12 mouse cellular contexts compared by ENCODE assay signal in the genomic region with DNA sequence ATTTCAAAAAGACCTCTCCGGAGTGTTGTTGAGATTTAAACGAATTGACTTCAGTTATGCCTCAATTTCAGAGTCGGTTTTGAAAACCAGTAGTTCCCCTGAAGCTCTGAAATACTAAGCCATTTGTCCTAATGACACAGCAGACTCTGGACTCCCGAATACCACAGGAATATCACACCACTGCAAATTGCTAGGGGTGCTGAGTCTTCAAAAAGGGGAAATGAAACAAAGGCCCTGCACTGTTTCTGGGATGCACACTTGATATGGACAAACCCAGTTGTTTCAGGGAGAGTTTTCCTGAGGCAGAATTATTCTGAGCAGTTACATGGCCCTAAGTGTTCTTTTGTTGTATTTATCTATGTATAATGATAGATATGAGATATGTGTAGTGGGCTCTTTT. TPM values are rescaled to one million over a fixed set of nuclear protein-coding genes. Genes with fewer than 3 reads are reported as not detected.
A peak's percentile ranks its signal among the peaks of the same experiment; 100 is the strongest.
DNase-seq lines count a peak whose midpoint lies in the region; ATAC-seq and TF ChIP-seq lines count a peak whose summit lies in the region.
"Had no signal": no experiment of that assay in that cellular context is flagged by ENCODE, and none has a peak within 500 bp of the region (broad histone marks: within the 10 kb centered on the region; RNA-seq: fewer than 3 reads in every experiment).

No protein-coding gene starts in this region.

- ATAC-seq in heart, embryonic 13.5 days (ENCODE audit: extremely low read depth, insufficient number of reproducible peaks, low FRiP score, low TSS enrichment) = no peak
- no peak for ATAC-seq in hindbrain, postnatal 0 days
- no peak for ATAC-seq in midbrain, embryonic 13.5 days

- no peak for DNase-seq in heart, postnatal 25 days (ENCODE audit: low spot score)
- DNase-seq in hindbrain, postnatal 0 days (ENCODE audit: low spot score) = no peak
- no peak for DNase-seq in ovary, adult 18-20 months (ENCODE audit: low spot score)
- DNase-seq in urinary bladder, postnatal 4 days (ENCODE audit: low spot score in 2 of 2) = no peak
- DNase-seq in right cerebral cortex, postnatal 25 days = no peak
- DNase-seq: cerebellum, adult 9-10 months; layer of hippocampus, postnatal 36 days; right cerebral cortex, postnatal 14 days had no signal

- H3K9me3 ChIP-seq in heart, embryonic 13.5 days = no peaks in the 10 kb centered on the region
- no peaks in the 10 kb centered on the region for H3K9me3 ChIP-seq in hindbrain, postnatal 0 days (ENCODE audit: low read length)
- no peaks in the 10 kb centered on the region for H3K9me3 ChIP-seq in midbrain, embryonic 13.5 days
- H3K9me3 ChIP-seq: G1E had no signal

- 32% methylated on average over 4 of the region's 4 CpGs for WGBS in heart, embryonic 13.5 days
- 55% methylated on average over 4 of the region's 4 CpGs for WGBS in hindbrain, postnatal 0 days
- WGBS in midbrain, embryonic 13.5 days = 71% methylated on average over 4 of the region's 4 CpGs

- peak overlapping the region; percentile 87 for H3K4me3 ChIP-seq in heart, embryonic 13.5 days
- peak overlapping the region; percentile 53 for H3K4me3 ChIP-seq in bone marrow macrophage, adult 2 months (ENCODE audit: insufficient read depth, low read length)
- peak overlapping the region; percentile 69 for H3K4me3 ChIP-seq in hindbrain, postnatal 0 days (ENCODE audit: low read length)
- peak overlapping the region; percentile 67; the same call in 1 of the 2 replicates for H3K4me3 ChIP-seq in midbrain, embryonic 13.5 days (replicated peaks)

- peaks cover 59% of the 10 kb centered on the region for H3K4me1 ChIP-seq in heart, embryonic 13.5 days
- H3K4me1 ChIP-seq in bone marrow macrophage, adult 2 months (ENCODE audit: control insufficient read depth, insufficient read depth, low read length) = peaks cover 25% of the 10 kb centered on the region
- no peaks in the 10 kb centered on the region for H3K4me1 ChIP-seq in hindbrain, postnatal 0 days (ENCODE audit: insufficient read depth, low read length)
- peaks cover 5% of the 10 kb centered on the region for H3K4me1 ChIP-seq in midbrain, embryonic 13.5 days (replicated peaks)

- H3K27ac ChIP-seq in heart, embryonic 13.5 days (replicated peaks) = peak overlapping the region; percentile 100
- H3K27ac ChIP-seq in bone marrow macrophage, adult 2 months (ENCODE audit: insufficient read depth, low read depth, low read length) = peak overlapping the region; percentile 90
- H3K27ac ChIP-seq in hindbrain, postnatal 0 days = no peak overlapping the region
- no peak overlapping the region for H3K27ac ChIP-seq in midbrain, embryonic 13.5 days

- no peaks in the 10 kb centered on the region for H3K27me3 ChIP-seq in heart, embryonic 13.5 days (replicated peaks)
- no peaks in the 10 kb centered on the region for H3K27me3 ChIP-seq in hindbrain, postnatal 0 days (ENCODE audit: insufficient read depth, low read length)
- peaks cover 8% of the 10 kb centered on the region; the same call in 1 of the 2 replicates for H3K27me3 ChIP-seq in midbrain, embryonic 13.5 days

- H3K36me3 ChIP-seq in heart, embryonic 13.5 days = peaks cover 29% of the 10 kb centered on the region
- H3K36me3 ChIP-seq in hindbrain, postnatal 0 days (ENCODE audit: insufficient read depth, low read length) = no peaks in the 10 kb centered on the region
- H3K36me3 ChIP-seq in midbrain, embryonic 13.5 days = no peaks in the 10 kb centered on the region
- H3K36me3 ChIP-seq: G1E had no signal

- TF ChIP-seq CTCF in bone marrow macrophage, adult 2 months (IDR thresholded peaks at IDR 0.05; ENCODE audit: low read depth, low read length) = no peak
- no peak for TF ChIP-seq CTCF in hindbrain, postnatal 0 days (IDR thresholded peaks at IDR 0.05; ENCODE audit: low read depth)

- no peak for TF ChIP-seq POLR2A in bone marrow macrophage, adult 2 months (IDR thresholded peaks at IDR 0.05; ENCODE audit: borderline replicate concordance, low read depth, low read length)

- H3K4me2 ChIP-seq in heart, embryonic 13.5 days = peak overlapping the region; percentile 71
- H3K4me2 ChIP-seq in hindbrain, postnatal 0 days (ENCODE audit: low read depth, low read length) = peak overlapping the region; percentile 85
- H3K4me2 ChIP-seq in midbrain, embryonic 13.5 days (replicated peaks) = peak overlapping the region; percentile 96

- H3K9ac ChIP-seq in heart, embryonic 13.5 days = peak overlapping the region; percentile 98
- H3K9ac ChIP-seq in hindbrain, postnatal 0 days (replicated peaks; ENCODE audit: low read length) = no peak overlapping the region
- H3K9ac ChIP-seq in midbrain, embryonic 13.5 days (replicated peaks) = no peak overlapping the region

- intact Hi-C loops in heart, postnatal 25 days (cut with DNase I) = no loop called here

RNA-seq across cellular contexts. Expression of gene Arhgap31, which starts 1.8 kb away (rescaled TPM):
- 26.2 and 27.9 TPM in 2 replicates for polyA plus RNA-seq in heart, embryonic 13.5 days (2015; fragmentation: Nextera tagmentation; extraction: Ambion mirVana)
- total RNA-seq in heart, postnatal 25 days (2021) = 10 to 100 TPM; 34.8 to 48.2 TPM
- polyA plus RNA-seq in bone marrow macrophage, adult 2 months (2012; ENCODE audit: insufficient read depth, insufficient read length, missing spikeins) = 29.1 and 36.1 TPM in 2 replicates
- total RNA-seq in hindbrain, postnatal 0 days (2014; rRNA removed) = 12.7 and 14.9 TPM in 2 replicates
- polyA plus RNA-seq in hindbrain, postnatal 0 days (2015; fragmentation: Nextera tagmentation; extraction: Ambion mirVana) = 4.6 and 4.8 TPM in 2 replicates
- 3.6 and 4.6 TPM in 2 replicates for polyA plus RNA-seq in midbrain, embryonic 13.5 days (2015; fragmentation: Nextera tagmentation; extraction: Ambion mirVana)

RNA-seq across cellular contexts. Expression of gene B4galt4, which starts 30.8 kb away (rescaled TPM):
- 26.9 and 27.3 TPM in 2 replicates for polyA plus RNA-seq in heart, embryonic 13.5 days (2015; fragmentation: Nextera tagmentation; extraction: Ambion mirVana)
- total RNA-seq in heart, postnatal 25 days (2021) = 10 to 100 TPM in 1 of 2 experiments, 1 to 10 TPM in 1; 9.2 to 11.0 TPM
- 8.9 and 9.8 TPM in 2 replicates for polyA plus RNA-seq in bone marrow macrophage, adult 2 months (2012; ENCODE audit: insufficient read depth, insufficient read length, missing spikeins)
- 25.8 and 31.6 TPM in 2 replicates for total RNA-seq in hindbrain, postnatal 0 days (2014; rRNA removed)
- polyA plus RNA-seq in hindbrain, postnatal 0 days (2015; fragmentation: Nextera tagmentation; extraction: Ambion mirVana) = 30.2 and 31.7 TPM in 2 replicates
- polyA plus RNA-seq in midbrain, embryonic 13.5 days (2015; fragmentation: Nextera tagmentation; extraction: Ambion mirVana) = 23.7 and 24.9 TPM in 2 replicates
- total RNA-seq: G1E had no signal
- polyA plus RNA-seq: G1E had no signal

Comparison
In these comparisons a context has a peak if more than half of its experiments do, and no peak if none do; other contexts are left out.
1. H3K27ac ChIP-seq: peak in heart, embryonic 13.5 days (single experiment) and bone marrow macrophage, adult 2 months (single experiment); none in hindbrain, postnatal 0 days (single experiment) and midbrain, embryonic 13.5 days (single experiment).
2. Peak in every context shown above with its lines, with median percentiles within 50 percentile points of each other: H3K4me2 ChIP-seq and H3K4me3 ChIP-seq.